Mouse (Mus musculus) neural tube, embryonic 13.5 days (tissue): ENCODE data around the gene Noxo1. TPM values are rescaled to one million over a fixed set of nuclear protein-coding genes. Genes with fewer than 3 reads are reported as not detected.

Experiments used
- ATAC-seq: fragments of 200-750 bp; cut with Nextera tagmentation; 2 replicates; pipeline ENCODE4 v1.8.0; 2017; ENCODE audit warnings: low read depth, mild to moderate bottlenecking, moderate TSS enrichment, moderate library complexity
- H3K27ac ChIP-seq: fragments of 300-500 bp; sonication (generic); replicated peaks from 2 replicates; pipeline ENCODE4 v1.5.1; 2015; ENCODE audit warnings: moderate library complexity, mild to moderate bottlenecking, inconsistent platforms
- H3K27me3 ChIP-seq: fragments of 300-500 bp; sonication (generic); 2 replicates; pipeline ENCODE4 v1.6.1; 2015; ENCODE audit warnings: mild to moderate bottlenecking, inconsistent platforms
- H3K36me3 ChIP-seq: fragments of 300-500 bp; sonication (generic); 2 replicates; pipeline ENCODE4 v1.6.1; 2015; ENCODE audit warnings: mild to moderate bottlenecking, inconsistent platforms
- H3K4me1 ChIP-seq: fragments of 300-500 bp; sonication (generic); replicated peaks from 2 replicates; pipeline ENCODE4 v1.6.1; 2015; ENCODE audit warnings: inconsistent platforms
- H3K4me2 ChIP-seq: fragments of 300-500 bp; sonication (generic); 2 replicates; pipeline ENCODE4 v1.6.1; 2015; ENCODE audit warnings: inconsistent platforms, mild to moderate bottlenecking, moderate library complexity
- H3K4me3 ChIP-seq: fragments of 300-500 bp; sonication (generic); 2 replicates; pipeline ENCODE4 v1.5.1; 2015; ENCODE audit warnings: mild to moderate bottlenecking, inconsistent platforms
- H3K9ac ChIP-seq: fragments of 300-500 bp; sonication (generic); 2 replicates; pipeline ENCODE4 v1.6.1; 2015; ENCODE audit warnings: moderate library complexity, mild to moderate bottlenecking, inconsistent platforms
- H3K9me3 ChIP-seq: fragments of 300-500 bp; sonication (generic); 2 replicates; pipeline ENCODE4 v1.6.1; 2016; ENCODE audit warnings: inconsistent platforms
- WGBS: fragments of 180-500 bp; shearing (Covaris S2); methylation state at CpG from one replicate; pipeline ENCODE4 v1.1.7; 2015; 5-methylcytosine and 5-hydroxymethylcytosine counted together
- polyA plus RNA-seq: library from polyadenylated mRNA; unstranded; fragments of >200 nt; fragmentation: Nextera tagmentation; extraction: Ambion mirVana; gene quantifications from 2 replicates; pipeline ENCODE4 v1.2.1, GENCODE M21; 2015

The Noxo1 gene
- polyA plus RNA-seq, 1 experiment from 2014 or later, result 1.5 TPM

DNA sequence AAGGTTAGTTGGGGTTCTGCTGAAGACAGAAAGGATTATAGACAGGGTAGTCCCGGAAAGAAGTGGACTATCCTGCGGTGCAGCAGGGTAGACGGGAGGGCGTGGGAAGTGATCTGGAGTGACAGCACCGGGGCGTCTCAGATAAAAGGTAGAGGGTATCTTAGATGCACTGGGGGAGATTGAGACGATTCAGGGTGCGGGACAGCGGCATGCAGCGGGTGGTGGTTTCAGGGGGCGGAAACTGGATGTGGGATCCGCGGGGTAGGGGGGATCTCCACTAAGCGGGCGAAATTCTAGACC, 27.8 kb downstream of the Noxo1 start:
- Histone ChIP-seq H3K4me2 (peak overlapping the region; percentile 95), H3K4me1 (peaks cover 35% of the 10 kb centered on the region), H3K27ac (peak overlapping the region; percentile 86), H3K4me3 (peak overlapping the region; percentile 87), H3K9ac (peak overlapping the region; percentile 96), H3K9me3 (no peaks in the 10 kb centered on the region), H3K27me3 (0 out of 2 replicates have a peak, but pooled peaks cover 10% of the 10 kb centered on the region), H3K36me3 (peaks cover 18% of the 10 kb centered on the region)
- ATAC-seq, result no peak; the same call in 1 of the 2 replicates
- under 1% methylated on average over 15 of the region's 15 CpGs for WGBS

DNA sequence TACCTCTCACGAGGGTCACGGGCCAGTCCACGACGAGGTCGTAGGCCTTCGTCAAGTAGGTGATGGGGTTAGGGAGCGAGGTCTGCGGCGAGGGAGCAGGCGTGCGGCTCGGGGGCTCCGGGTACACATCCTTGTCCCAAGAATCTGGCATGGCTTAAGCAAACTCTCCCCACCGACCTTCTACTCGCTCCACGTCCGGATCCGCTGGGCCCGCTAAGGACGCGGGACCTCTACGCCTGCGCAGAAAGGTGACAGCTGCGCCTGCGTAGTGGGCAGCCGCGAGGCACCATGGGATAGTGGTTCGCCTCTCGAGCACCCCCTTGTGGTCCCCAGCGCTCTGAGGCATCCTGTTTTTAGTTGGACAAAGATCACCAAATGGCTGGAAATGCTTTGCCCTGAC, 28.1 kb downstream of the Noxo1 start, which contains the start of gene Ndufb10:
Gene Ndufb10, minus strand, starts transcription at position 295 of the 400 bp plus-strand sequence.
- Histone ChIP-seq H3K4me2 (peak within 1 kb of the TSS; percentile 95), H3K9ac (peak within 1 kb of the TSS; percentile 96), H3K4me1 (peaks cover 31% of the 10 kb centered on the region), H3K9me3 (no peaks in the 10 kb centered on the region), H3K36me3 (peaks cover 18% of the 10 kb centered on the region), H3K4me3 (peak within 1 kb of the TSS; percentile 87), H3K27ac (peak within 1 kb of the TSS; percentile 86), H3K27me3 (0 out of 2 replicates have a peak, but pooled peaks cover 10% of the 10 kb centered on the region)
- peak; percentile 72 for ATAC-seq
- under 1% methylated on average over 30 of the region's 30 CpGs for WGBS

DNA sequence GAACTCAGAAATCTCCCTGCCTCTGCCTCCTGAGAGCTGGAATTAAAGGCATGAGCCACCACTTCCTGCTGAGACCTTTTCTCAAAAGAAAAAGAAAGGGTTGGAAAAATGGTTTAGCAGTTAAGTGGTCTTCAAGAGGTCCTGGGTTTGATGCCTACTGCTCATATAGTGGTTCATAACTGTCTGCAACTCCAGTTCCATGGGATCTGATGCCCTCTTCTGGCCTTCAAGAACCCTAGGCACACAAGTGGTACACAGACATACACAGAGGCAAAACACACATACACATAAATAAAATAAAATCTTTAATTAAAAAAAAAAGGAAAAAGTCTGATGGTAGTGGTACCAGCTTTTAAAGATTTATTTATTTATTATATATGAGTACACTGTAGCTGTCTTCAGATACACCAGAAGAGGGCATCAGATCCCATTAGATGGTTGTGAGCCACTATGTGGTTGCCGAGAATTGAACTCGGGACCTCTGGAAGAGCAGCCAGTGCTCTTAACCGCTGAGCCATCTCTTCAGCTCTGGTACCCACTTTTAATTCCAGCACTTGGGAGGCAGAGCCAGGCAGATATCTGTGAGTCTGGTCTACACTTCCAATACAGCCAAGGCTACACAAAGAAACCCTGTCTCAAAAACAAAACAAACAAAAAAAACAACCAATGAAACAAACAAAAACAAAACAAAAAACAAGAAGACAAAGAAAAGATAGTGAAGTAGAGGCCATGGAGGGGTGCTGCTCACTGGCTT, 29.8 kb downstream of the Noxo1 start:
- H3K4me3 ChIP-seq, result no peak overlapping the region
- no peak overlapping the region for H3K4me2 ChIP-seq
- 0 out of 2 replicates have a peak, but pooled peaks cover 10% of the 10 kb centered on the region for H3K27me3 ChIP-seq
- no peak for ATAC-seq
- peaks cover 28% of the 10 kb centered on the region for H3K4me1 ChIP-seq
- no peak overlapping the region for H3K27ac ChIP-seq
- H3K9me3 ChIP-seq, result no peaks in the 10 kb centered on the region
- H3K36me3 ChIP-seq, result peaks cover 18% of the 10 kb centered on the region
- no peak overlapping the region for H3K9ac ChIP-seq
- WGBS, result 79% methylated on average over 3 of the region's 3 CpGs

DNA sequence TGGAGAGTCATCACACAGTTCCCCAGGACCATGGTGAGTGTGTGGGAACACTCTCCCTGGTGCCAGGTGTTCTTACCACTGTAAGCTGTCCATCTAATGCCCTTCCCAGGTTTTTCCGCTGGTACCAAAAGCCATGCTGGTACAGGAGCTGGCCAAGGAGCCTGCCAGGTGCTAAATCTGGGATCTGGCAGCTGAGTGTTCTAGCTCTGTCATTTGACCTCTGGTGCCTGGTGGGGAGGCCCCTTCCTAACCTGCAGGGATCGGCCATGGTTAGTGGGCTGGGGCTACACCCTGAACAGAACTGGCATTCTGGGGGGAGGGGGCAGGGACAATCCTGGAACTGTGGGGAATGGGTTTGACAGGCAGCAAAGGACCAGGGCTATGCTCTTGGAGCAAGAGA, 31.6 kb downstream of the Noxo1 start, which contains the start of gene Rpl3l:
Gene Rpl3l, plus strand, starts transcription at position 203 of the 400 bp plus-strand sequence.
- H3K4me3 ChIP-seq, result no peak within 1 kb of the TSS
- no peak within 1 kb of the TSS for H3K27ac ChIP-seq
- peaks cover 1% of the 10 kb centered on the region for H3K36me3 ChIP-seq
- peaks cover 10% of the 10 kb centered on the region; the same call in 1 of the 2 replicates for H3K27me3 ChIP-seq
- H3K4me2 ChIP-seq, result no peak within 1 kb of the TSS
- peaks cover 12% of the 10 kb centered on the region for H3K4me1 ChIP-seq
- 80% methylated on average over 2 of the region's 2 CpGs for WGBS
- H3K9ac ChIP-seq, result no peak within 1 kb of the TSS
- no peaks in the 10 kb centered on the region for H3K9me3 ChIP-seq
- no peak for ATAC-seq

DNA sequence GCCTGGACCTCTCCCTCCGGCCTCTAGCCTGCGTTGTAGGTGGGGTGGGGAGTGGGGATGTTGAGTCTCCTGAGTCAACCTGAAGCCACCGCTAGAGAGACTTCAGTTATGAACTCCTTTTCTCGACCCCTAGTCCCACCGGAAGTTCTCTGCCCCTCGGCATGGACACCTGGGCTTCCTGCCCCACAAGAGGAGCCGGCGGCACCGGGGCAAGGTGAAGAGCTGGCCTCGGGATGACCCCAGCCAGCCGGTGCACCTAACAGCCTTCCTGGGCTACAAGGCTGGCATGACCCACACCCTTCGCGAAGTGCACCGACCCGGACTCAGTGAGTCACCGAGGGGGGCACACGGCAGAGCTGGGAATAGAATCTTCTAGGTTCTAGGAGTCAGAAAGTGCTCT, 32.1 kb downstream of the Noxo1 start:
- ATAC-seq, result no peak
- Histone ChIP-seq H3K4me1 (peaks cover 6% of the 10 kb centered on the region), H3K9me3 (no peaks in the 10 kb centered on the region), H3K36me3 (no peaks in the 10 kb centered on the region), H3K4me2 (no peak overlapping the region), H3K27ac (no peak overlapping the region), H3K9ac (no peak overlapping the region), H3K27me3 (peaks cover 10% of the 10 kb centered on the region; the same call in 1 of the 2 replicates), H3K4me3 (no peak overlapping the region)
- WGBS, result 77% methylated on average over 17 of the region's 17 CpGs

DNA sequence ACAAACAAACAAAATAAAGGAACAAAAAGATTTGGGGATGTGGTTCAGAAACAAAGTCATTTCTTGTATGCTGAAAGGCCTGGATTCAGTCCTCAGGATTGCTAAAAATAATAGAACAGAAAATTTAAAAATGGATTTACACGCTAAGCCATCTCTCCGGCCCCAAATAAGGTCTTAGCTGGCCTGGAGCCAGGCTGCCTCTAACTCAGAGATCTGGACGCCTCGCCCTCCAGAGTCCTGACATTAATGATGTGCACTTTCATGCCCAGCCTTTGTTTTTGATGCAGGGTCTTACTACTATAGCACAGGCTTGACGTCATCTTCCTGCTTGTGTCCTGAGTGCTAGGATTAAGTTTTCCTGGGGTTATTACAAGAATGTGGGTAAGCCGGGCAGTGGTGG, 33.0 kb downstream of the Noxo1 start:
- Histone ChIP-seq H3K27ac (no peak overlapping the region), H3K4me2 (no peak overlapping the region), H3K27me3 (peaks cover 10% of the 10 kb centered on the region), H3K4me3 (no peak overlapping the region), H3K36me3 (no peaks in the 10 kb centered on the region), H3K4me1 (no peaks in the 10 kb centered on the region), H3K9ac (no peak overlapping the region), H3K9me3 (no peaks in the 10 kb centered on the region)
- no peak for ATAC-seq
- WGBS, result 79% methylated on average over 6 of the region's 6 CpGs

DNA sequence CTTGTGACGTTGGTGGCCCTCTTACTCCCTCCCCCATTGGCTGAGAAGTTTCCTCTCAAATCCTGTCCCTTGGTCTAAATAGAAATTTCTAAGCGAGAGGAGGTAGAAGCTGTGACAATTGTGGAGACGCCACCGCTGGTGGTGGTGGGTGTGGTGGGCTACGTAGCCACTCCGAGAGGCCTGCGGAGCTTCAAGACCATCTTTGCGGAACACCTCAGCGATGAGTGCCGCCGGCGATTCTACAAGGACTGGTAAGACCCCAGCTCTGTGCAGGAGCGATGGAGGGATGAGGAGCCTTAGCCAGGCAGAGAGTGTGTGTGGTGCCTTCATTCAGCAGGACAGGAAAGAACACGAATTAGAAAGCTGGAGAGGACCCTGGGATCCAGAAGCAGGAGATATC, 34.8 kb downstream of the Noxo1 start:
- peaks cover 4% of the 10 kb centered on the region for H3K4me1 ChIP-seq
- no peak overlapping the region for H3K9ac ChIP-seq
- H3K27me3 ChIP-seq, result peaks cover 10% of the 10 kb centered on the region
- H3K9me3 ChIP-seq, result no peaks in the 10 kb centered on the region
- H3K36me3 ChIP-seq, result no peaks in the 10 kb centered on the region
- H3K4me3 ChIP-seq, result no peak overlapping the region
- 82% methylated on average over 14 of the region's 14 CpGs for whole genome bisulfite sequencing
- H3K4me2 ChIP-seq, result no peak overlapping the region
- no peak overlapping the region for H3K27ac ChIP-seq
- no peak for ATAC-seq

DNA sequence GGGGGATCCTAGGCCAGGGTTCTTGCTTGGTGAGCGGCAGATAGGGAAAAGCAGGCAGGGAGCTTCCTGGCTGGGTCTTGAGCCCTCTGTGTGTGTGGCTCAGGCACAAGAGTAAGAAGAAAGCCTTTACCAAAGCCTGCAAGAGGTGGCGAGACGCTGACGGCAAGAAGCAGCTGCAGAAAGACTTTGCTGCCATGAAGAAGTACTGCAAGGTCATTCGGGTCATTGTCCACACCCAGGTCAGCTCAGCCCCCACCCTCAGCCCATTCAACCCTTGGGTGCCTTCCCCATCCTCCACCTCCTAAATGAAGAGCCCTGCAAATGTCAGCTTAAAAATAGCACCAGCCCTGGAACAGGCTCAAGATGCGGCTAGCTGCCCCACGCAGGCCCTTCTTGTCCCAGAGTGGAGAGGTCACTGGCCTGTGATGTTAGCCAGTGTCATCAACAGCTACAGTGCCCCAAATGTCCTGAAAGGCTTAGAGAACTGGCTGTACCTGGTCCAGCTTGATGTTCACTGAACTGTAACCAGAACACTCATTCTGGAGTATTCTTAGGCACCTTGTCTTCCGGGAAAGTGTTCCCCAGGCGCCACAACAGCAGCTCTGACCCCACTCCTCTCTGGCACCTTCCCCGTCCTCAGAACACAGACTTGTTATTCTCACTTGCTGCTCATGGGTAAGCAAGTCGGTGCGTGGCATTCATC, 36.4 kb downstream of the Noxo1 start:
- Histone ChIP-seq H3K4me2 (no peak overlapping the region), H3K4me3 (no peak overlapping the region), H3K36me3 (no peaks in the 10 kb centered on the region), H3K27me3 (peaks cover 10% of the 10 kb centered on the region), H3K9me3 (no peaks in the 10 kb centered on the region), H3K27ac (no peak overlapping the region), H3K4me1 (peaks cover 17% of the 10 kb centered on the region), H3K9ac (no peak overlapping the region)
- 83% methylated on average over 12 of the region's 12 CpGs for WGBS
- ATAC-seq, result no peak

DNA sequence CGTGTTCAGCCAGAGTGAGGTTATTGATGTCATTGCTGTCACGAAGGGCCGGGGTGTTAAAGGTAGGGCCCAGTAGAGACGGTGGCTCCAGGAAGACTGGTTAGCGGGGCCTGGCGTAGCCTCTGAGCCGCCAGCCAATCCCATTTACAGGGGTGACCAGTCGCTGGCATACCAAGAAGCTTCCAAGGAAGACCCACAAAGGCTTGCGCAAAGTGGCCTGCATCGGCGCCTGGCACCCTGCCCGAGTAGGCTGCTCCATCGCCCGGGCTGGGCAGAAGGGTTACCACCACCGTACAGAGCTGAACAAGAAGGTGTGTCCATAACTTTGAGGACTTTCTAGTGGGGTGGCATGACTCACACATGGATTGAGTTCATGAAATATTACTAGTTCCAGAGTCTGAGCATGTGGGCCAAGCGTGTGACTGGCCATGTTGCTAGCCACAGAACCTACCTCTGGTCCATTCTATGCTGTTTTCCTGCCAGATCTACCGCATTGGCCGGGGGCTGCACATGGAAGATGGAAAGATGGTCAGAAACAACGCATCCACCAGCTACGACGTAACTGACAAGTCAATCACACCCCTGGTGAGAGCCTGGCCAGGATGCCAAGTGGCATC, 37.5 kb downstream of the Noxo1 start:
- no peaks in the 10 kb centered on the region; the same call in none of the 2 replicates for H3K27me3 ChIP-seq
- ATAC-seq, result no peak
- peaks cover 22% of the 10 kb centered on the region for H3K4me1 ChIP-seq
- H3K36me3 ChIP-seq, result no peaks in the 10 kb centered on the region
- H3K9me3 ChIP-seq, result no peaks in the 10 kb centered on the region
- no peak overlapping the region for H3K4me2 ChIP-seq
- H3K27ac ChIP-seq, result no peak overlapping the region
- no peak overlapping the region for H3K4me3 ChIP-seq
- H3K9ac ChIP-seq, result no peak overlapping the region; the same call in 1 of the 2 replicates
- WGBS, result 90% methylated on average over 21 of the region's 21 CpGs

DNA sequence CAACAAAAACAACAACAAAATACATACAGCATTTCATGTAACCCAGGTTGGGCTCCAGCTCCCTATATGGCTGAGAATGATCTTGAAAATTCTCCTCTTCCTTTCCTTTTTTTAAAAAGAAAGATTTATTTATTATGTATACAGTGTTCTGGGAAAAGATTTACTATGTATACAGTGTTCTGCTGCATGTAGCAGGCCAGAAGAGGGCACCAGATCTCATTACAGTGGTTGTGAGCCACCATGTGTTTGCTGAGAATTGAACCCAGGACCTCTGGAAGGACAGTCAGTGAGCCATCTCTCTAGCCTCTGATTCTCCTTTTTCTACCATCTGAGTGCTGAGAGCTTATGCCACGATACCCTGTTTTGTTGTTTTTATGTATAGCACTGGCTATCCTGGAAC, 38.5 kb downstream of the Noxo1 start:
- Histone ChIP-seq H3K9me3 (no peaks in the 10 kb centered on the region), H3K4me2 (no peak overlapping the region), H3K27ac (no peak overlapping the region), H3K27me3 (no peaks in the 10 kb centered on the region; the same call in none of the 2 replicates), H3K9ac (no peak overlapping the region), H3K4me3 (no peak overlapping the region), H3K36me3 (no peaks in the 10 kb centered on the region), H3K4me1 (peaks cover 22% of the 10 kb centered on the region)
- ATAC-seq, result no peak
- WGBS, result 84% methylated on average over 1 of the region's 1 CpGs

DNA sequence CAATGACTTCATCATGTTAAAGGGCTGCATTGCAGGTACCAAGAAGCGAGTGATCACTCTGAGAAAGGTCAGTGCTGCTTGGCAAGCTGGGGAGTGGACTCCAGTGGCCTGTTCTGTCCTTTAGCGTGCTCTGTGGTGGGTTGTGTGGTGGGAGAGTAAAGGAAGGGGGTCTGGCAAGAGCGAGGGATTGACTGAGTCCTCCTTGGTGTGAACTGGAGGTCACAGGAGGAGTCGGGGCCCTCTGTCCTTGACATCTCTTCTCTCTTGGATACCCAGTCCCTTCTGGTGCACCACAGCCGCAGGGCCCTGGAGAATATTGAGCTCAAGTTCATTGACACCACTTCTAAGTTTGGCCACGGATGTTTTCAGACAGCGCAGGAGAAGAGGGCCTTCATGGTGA, 39.4 kb downstream of the Noxo1 start:
- no peak overlapping the region for H3K27ac ChIP-seq
- peaks cover 22% of the 10 kb centered on the region for H3K4me1 ChIP-seq
- peaks cover 2% of the 10 kb centered on the region; the same call in 1 of the 2 replicates for H3K36me3 ChIP-seq
- no peaks in the 10 kb centered on the region; the same call in none of the 2 replicates for H3K27me3 ChIP-seq
- 0 out of 2 replicates have a peak overlapping the region, but pooled peaks have one; percentile 55 for H3K4me3 ChIP-seq
- H3K4me2 ChIP-seq, result peak overlapping the region; percentile 83
- H3K9ac ChIP-seq, result no peak overlapping the region
- no peaks in the 10 kb centered on the region for H3K9me3 ChIP-seq
- no peak for ATAC-seq
- 83% methylated on average over 7 of the region's 7 CpGs for WGBS
